Mouse (Mus musculus) heart, embryonic 14.5 days (tissue): Measurements from ENCODE around the gene Rnase2a. TPM values are rescaled to one million over a fixed set of nuclear protein-coding genes. Genes with fewer than 3 reads are reported as not detected.
"Not testable (repeated sequence)": the region's sequence is repeated elsewhere in the genome, so short reads cannot be mapped to it uniquely, and the experiment has no call there.

Experiments
- ATAC-seq: fragments of 200-750 bp; cut with Nextera tagmentation; 2 replicates; pipeline ENCODE4 v1.8.0; 2017; ENCODE audit warnings: low read depth, moderate TSS enrichment; ENCODE audit not compliant: insufficient number of reproducible peaks, insufficient read depth, low FRiP score
- H3K27ac ChIP-seq, 2 experiments: fragments of 200-500 bp in 1 of 2; fragments of 300-500 bp in 1 of 2; sonication (generic) in 1 of 2; replicated peaks in 1 of 2; 2 replicates each; pipeline ENCODE4 v1.5.1; 2012 to 2014; ENCODE audit warnings: low read depth in 2 of 2, low read length in 2 of 2, control low read depth in 1 of 2, mild to moderate bottlenecking in 1 of 2, mixed read lengths in 1 of 2; ENCODE audit not compliant: control insufficient read depth in 1 of 2, insufficient read depth in 1 of 2
- H3K27me3 ChIP-seq: fragments of 300-500 bp; sonication (generic); 2 replicates; pipeline ENCODE4 v1.6.1; 2014; ENCODE audit warnings: mild to moderate bottlenecking, low read length, control low read depth; ENCODE audit not compliant: control insufficient read depth, insufficient read depth
- H3K36me3 ChIP-seq: fragments of 300-500 bp; sonication (generic); 2 replicates; pipeline ENCODE4 v1.6.1; 2014; ENCODE audit warnings: mild to moderate bottlenecking, control low read depth, low read length, mixed read lengths; ENCODE audit not compliant: control insufficient read depth, insufficient read depth
- H3K4me1 ChIP-seq, 2 experiments: fragments of 200-500 bp in 1 of 2; fragments of 300-500 bp in 1 of 2; sonication (generic) in 1 of 2; 2 replicates each; pipeline ENCODE4 v1.6.1; 2012 to 2014; ENCODE audit warnings: low read length in 2 of 2, control low read depth in 1 of 2, mixed read lengths in 1 of 2; ENCODE audit not compliant: control insufficient read depth in 2 of 2, insufficient read depth in 2 of 2
- H3K4me2 ChIP-seq: fragments of 300-500 bp; sonication (generic); 2 replicates; pipeline ENCODE4 v1.6.1; 2014; ENCODE audit warnings: mild to moderate bottlenecking, low read length
- H3K4me3 ChIP-seq, 2 experiments: fragments of 200-500 bp in 1 of 2; fragments of 300-500 bp in 1 of 2; sonication (generic) in 1 of 2; 2 replicates each; pipeline ENCODE4 v1.5.1; 2012 to 2014; ENCODE audit warnings: low read length in 2 of 2, mild to moderate bottlenecking in 2 of 2, control low read depth in 1 of 2, low read depth in 1 of 2, moderate library complexity in 1 of 2; ENCODE audit not compliant: control insufficient read depth in 1 of 2, insufficient read depth in 1 of 2
- H3K9ac ChIP-seq: fragments of 300-500 bp; sonication (generic); 2 replicates; pipeline ENCODE4 v1.6.1; 2014; ENCODE audit warnings: mild to moderate bottlenecking, low read length
- H3K9me3 ChIP-seq: fragments of 300-500 bp; sonication (generic); 2 replicates; pipeline ENCODE4 v1.6.1; 2016; ENCODE audit warnings: low read length, control low read depth; ENCODE audit not compliant: control insufficient read depth
- WGBS: fragments of 180-500 bp; shearing (Covaris S2); extraction: QIAGEN DNeasy Blood & Tissue Kit; methylation state at CpG from one replicate; pipeline ENCODE4 v1.1.7; 2014; 5-methylcytosine and 5-hydroxymethylcytosine counted together
- polyA plus RNA-seq: library from polyadenylated mRNA; unstranded; fragments of >200 nt; fragmentation: Nextera tagmentation; extraction: Ambion mirVana; gene quantifications from 2 replicates; pipeline ENCODE4 v1.2.1, GENCODE M21; 2014

Gene Rnase2a
- polyA plus RNA-seq, result not detected in 2 replicates

- Histone ChIP-seq H3K27ac (no peak within 1 kb of the TSS), H3K9me3 (no peaks in the 10 kb centered on the region), H3K9ac (no peak within 1 kb of the TSS), H3K27me3 (no peaks in the 10 kb centered on the region), H3K4me2 (no peak within 1 kb of the TSS), H3K4me1 (no peaks in the 10 kb centered on the region), H3K4me3 (no peak within 1 kb of the TSS), H3K36me3 (no peaks in the 10 kb centered on the region)
- ATAC-seq, result no peak
- WGBS, result 91% methylated on average over 3 of the region's 3 CpGs
These were observed at the start of gene Rnase2a for GRCm38 (mm10) chr14:51256041-51256440. Rnase2a (minus strand) TSS chr14:51256112.

- Histone ChIP-seq H3K4me2 (no peak overlapping the region), H3K27ac (no peak overlapping the region), H3K4me1 (no peaks in the 10 kb centered on the region), H3K36me3 (no peaks in the 10 kb centered on the region), H3K27me3 (no peaks in the 10 kb centered on the region), H3K4me3 (no peak overlapping the region), H3K9ac (no peak overlapping the region), H3K9me3 (no peaks in the 10 kb centered on the region)
- ATAC-seq, result no peak
- WGBS, result 48% methylated on average over 1 of the region's 1 CpGs
These were observed 35.6 kb upstream of the Rnase2a start for GRCm38 (mm10) chr14:51291505-51291904.

- not testable (repeated sequence) for H3K4me1 ChIP-seq, ATAC-seq, H3K9me3 ChIP-seq, H3K4me2 ChIP-seq, H3K9ac ChIP-seq, H3K36me3 ChIP-seq, H3K27ac ChIP-seq, H3K4me3 ChIP-seq, H3K27me3 ChIP-seq
- 72% methylated on average over 1 of the region's 1 CpGs for WGBS
These were observed 22.6 kb upstream of the Rnase2a start for GRCm38 (mm10) chr14:51278515-51278914.

- Histone ChIP-seq H3K27me3 (no peaks in the 10 kb centered on the region), H3K36me3 (no peaks in the 10 kb centered on the region), H3K4me3 (no peak overlapping the region), H3K9me3 (no peaks in the 10 kb centered on the region), H3K27ac (no peak overlapping the region), H3K9ac (no peak overlapping the region), H3K4me2 (no peak overlapping the region), H3K4me1 (peaks cover 0 to 2% of the 10 kb centered on the region in 2 experiments; a peak in 1 of 4 replicates)
- WGBS, result 80% methylated on average over 1 of the region's 1 CpGs
- no peak for ATAC-seq
These were observed 12.8 kb upstream of the Rnase2a start for GRCm38 (mm10) chr14:51268677-51269076.

GRCm38 (mm10) chr14:51266113-51266512 lies 10.2 kb upstream of the Rnase2a start:
- H3K27me3 ChIP-seq, result no peaks in the 10 kb centered on the region
- peak overlapping the region; percentile 84 for H3K27ac ChIP-seq
- peak; percentile 85 for ATAC-seq
- H3K4me1 ChIP-seq, result peaks cover 0 to 2% of the 10 kb centered on the region in 2 experiments; a peak in 1 of 4 replicates
- no peaks in the 10 kb centered on the region for H3K9me3 ChIP-seq
- H3K36me3 ChIP-seq, result no peaks in the 10 kb centered on the region
- peak overlapping the region; percentile 61 for H3K4me2 ChIP-seq
- peak overlapping the region; percentile 59 for H3K9ac ChIP-seq
- H3K4me3 ChIP-seq, result no peak overlapping the region
- 4% methylated on average over 9 of the region's 9 CpGs for WGBS

- H3K9me3 ChIP-seq, result no peaks in the 10 kb centered on the region
- no peaks in the 10 kb centered on the region for H3K36me3 ChIP-seq
- H3K27me3 ChIP-seq, result no peaks in the 10 kb centered on the region
- peak overlapping the region; percentile 59 for H3K9ac ChIP-seq
- ATAC-seq, result peak; percentile 50; the same call in 1 of the 2 replicates
- H3K4me2 ChIP-seq, result peak overlapping the region; percentile 61
- peak overlapping the region; percentile 84 for H3K27ac ChIP-seq
- H3K4me3 ChIP-seq, result no peak overlapping the region
- 10% methylated on average over 4 of the region's 4 CpGs for WGBS
- H3K4me1 ChIP-seq, result peaks cover 0 to 2% of the 10 kb centered on the region in 2 experiments; a peak in 1 of 4 replicates
These were observed 9.8 kb upstream of the Rnase2a start for GRCm38 (mm10) chr14:51265667-51266066.

- Histone ChIP-seq H3K36me3 (no peaks in the 10 kb centered on the region), H3K27ac (no peak overlapping the region), H3K27me3 (no peaks in the 10 kb centered on the region), H3K9ac (no peak overlapping the region), H3K9me3 (no peaks in the 10 kb centered on the region), H3K4me1 (peaks cover 0 to 2% of the 10 kb centered on the region in 2 experiments; a peak in 1 of 4 replicates), H3K4me3 (no peak overlapping the region), H3K4me2 (no peak overlapping the region)
- ATAC-seq, result no peak
These were observed 6.5 kb upstream of the Rnase2a start for GRCm38 (mm10) chr14:51262397-51262796.

- 69% methylated on average over 7 of the region's 7 CpGs for WGBS
- no peak for ATAC-seq
These were observed 3.8 kb upstream of the Rnase2a start for GRCm38 (mm10) chr14:51259741-51260140.

More at GRCm38 (mm10) chr14:51259741-51260140, 3.8 kb upstream of the Rnase2a start:
- Histone ChIP-seq H3K4me1 (no peaks in the 10 kb centered on the region), H3K27me3 (no peaks in the 10 kb centered on the region), H3K4me3 (no peak overlapping the region), H3K27ac (no peak overlapping the region), H3K36me3 (no peaks in the 10 kb centered on the region), H3K9me3 (no peaks in the 10 kb centered on the region), H3K4me2 (no peak overlapping the region), H3K9ac (no peak overlapping the region)
